In genomic region chr10:60571491-60571890, GRCm38 (mm10) we compare ENCODE assay signal across 20 mouse cellular contexts.
DNase-seq lines count a peak whose midpoint lies in the region; ATAC-seq lines count a peak whose summit lies in the region.
"Had no signal": no experiment of that assay in that cellular context is flagged by ENCODE, and none has a peak within 500 bp of the region (broad histone marks: within the 10 kb centered on the region; RNA-seq: fewer than 3 reads in every experiment).

No protein-coding gene starts in this region.

- H3K79me2 ChIP-seq in macrophage (ENCODE audit: inconsistent target): no peaks in the 10 kb centered on the region

- no peak overlapping the region for H3K4me3 ChIP-seq in kidney, embryonic 14.5 days (ENCODE audit: low read length)
- no peak overlapping the region for H3K4me3 ChIP-seq in kidney, embryonic 15.5 days (replicated peaks)
- H3K4me3 ChIP-seq in limb, embryonic 10.5 days: no peak overlapping the region
- no peak overlapping the region for H3K4me3 ChIP-seq in macrophage (ENCODE audit: inconsistent target)
- H3K4me3 ChIP-seq: embryonic facial prominence, embryonic 13.5 days; embryonic facial prominence, embryonic 15.5 days; erythroblast, embryonic 14.5 days had no signal

- H3K9ac ChIP-seq in kidney, embryonic 14.5 days (ENCODE audit: low read depth, low read length): no peak overlapping the region
- no peak overlapping the region for H3K9ac ChIP-seq in kidney, embryonic 15.5 days
- H3K9ac ChIP-seq: embryonic facial prominence, embryonic 13.5 days; embryonic facial prominence, embryonic 15.5 days had no signal

- H3K4me1 ChIP-seq in kidney, embryonic 14.5 days (ENCODE audit: control insufficient read depth, insufficient read depth, low read length): peaks cover 4% of the 10 kb centered on the region; the same call in 1 of the 2 replicates
- peaks cover 14% of the 10 kb centered on the region for H3K4me1 ChIP-seq in kidney, embryonic 15.5 days
- H3K4me1 ChIP-seq in limb, embryonic 10.5 days: peaks cover 19% of the 10 kb centered on the region

- H3K27me3 ChIP-seq in kidney, embryonic 14.5 days (ENCODE audit: control insufficient read depth, insufficient read depth, low read length): peaks cover 7% of the 10 kb centered on the region; the same call in 1 of the 2 replicates
- peaks cover 11% of the 10 kb centered on the region; the same call in 1 of the 2 replicates for H3K27me3 ChIP-seq in kidney, embryonic 15.5 days
- H3K27me3 ChIP-seq in limb, embryonic 10.5 days (ENCODE audit: low read depth, poor library complexity, severe bottlenecking): peaks cover 27% of the 10 kb centered on the region
- H3K27me3 ChIP-seq: embryonic facial prominence, embryonic 15.5 days had no signal

- 48% methylated on average over 4 of the region's 4 CpGs for WGBS in kidney, embryonic 14.5 days
- 49% methylated on average over 4 of the region's 4 CpGs for WGBS in kidney, embryonic 15.5 days
- WGBS in limb, embryonic 10.5 days: 74% methylated on average over 4 of the region's 4 CpGs
- 98% methylated on average over 4 of the region's 4 CpGs for WGBS in macrophage (ENCODE audit: missing documents)

- DNase-seq in limb, embryonic 10.5 days (ENCODE audit: low spot score): no peak
- DNase-seq in layer of hippocampus, adult 8-10 months (ENCODE audit: low spot score in 2 of 2): no peak
- DNase-seq: adrenal gland, adult 2 months; adrenal gland, postnatal 10 days; adrenal gland, postnatal 25 days; cerebellum, adult 11 months; cerebellum, adult 18-20 months; cerebellum, adult 8-10 months; cerebellum, adult 9-11 months; cerebellum, postnatal 14 days; cerebellum, postnatal 36 days; embryo, embryonic 11 days had no signal

- peak; percentile 59 for ATAC-seq in kidney, embryonic 14.5 days (ENCODE audit: low FRiP score, low TSS enrichment)
- no peak for ATAC-seq in kidney, embryonic 15.5 days (replicated peaks; ENCODE audit: low FRiP score)
- ATAC-seq: forebrain, embryonic 14.5 days; forebrain, embryonic 16.5 days had no signal

- H3K4me2 ChIP-seq in kidney, embryonic 14.5 days (replicated peaks; ENCODE audit: low read depth, low read length): no peak overlapping the region
- H3K4me2 ChIP-seq in kidney, embryonic 15.5 days: no peak overlapping the region
- H3K4me2 ChIP-seq: embryonic facial prominence, embryonic 13.5 days; embryonic facial prominence, embryonic 15.5 days had no signal

- H3K9me3 ChIP-seq in kidney, embryonic 14.5 days (ENCODE audit: control insufficient read depth, low read length): no peaks in the 10 kb centered on the region
- H3K9me3 ChIP-seq in kidney, embryonic 15.5 days (replicated peaks): no peaks in the 10 kb centered on the region
- no peaks in the 10 kb centered on the region for H3K9me3 ChIP-seq in limb, embryonic 10.5 days (replicated peaks)
- H3K9me3 ChIP-seq: embryonic facial prominence, embryonic 13.5 days; embryonic facial prominence, embryonic 15.5 days had no signal

- no peak overlapping the region for H3K27ac ChIP-seq in kidney, embryonic 14.5 days (ENCODE audit: low read depth, low read length)
- no peak overlapping the region for H3K27ac ChIP-seq in kidney, embryonic 15.5 days
- H3K27ac ChIP-seq in limb, embryonic 10.5 days: 0 out of 2 replicates have a peak overlapping the region, but pooled peaks have one; percentile 70
- H3K27ac ChIP-seq in macrophage: peak overlapping the region; percentile 78
- H3K27ac ChIP-seq: embryonic facial prominence, embryonic 13.5 days; embryonic facial prominence, embryonic 15.5 days had no signal

- H3K36me3 ChIP-seq in kidney, embryonic 14.5 days (ENCODE audit: control insufficient read depth, insufficient read depth, low read length): no peaks in the 10 kb centered on the region
- no peaks in the 10 kb centered on the region for H3K36me3 ChIP-seq in kidney, embryonic 15.5 days
- H3K36me3 ChIP-seq in limb, embryonic 10.5 days: no peaks in the 10 kb centered on the region
- no peaks in the 10 kb centered on the region for H3K36me3 ChIP-seq in macrophage (ENCODE audit: inconsistent target)
- H3K36me3 ChIP-seq: embryonic facial prominence, embryonic 13.5 days; embryonic facial prominence, embryonic 15.5 days had no signal

Comparison
In these comparisons a context has a peak if more than half of its experiments do, and no peak if none do; other contexts are left out.
1. H3K27ac ChIP-seq: peak in limb, embryonic 10.5 days (single experiment) and macrophage (single experiment); none in kidney, embryonic 14.5 days (single experiment) and kidney, embryonic 15.5 days (single experiment).